Mouse (Mus musculus) heart, postnatal 0 days (tissue): ENCODE measurements around the gene Zfp148. TPM values are rescaled to one million over a fixed set of nuclear protein-coding genes. Genes with fewer than 3 reads are reported as not detected.

ENCODE experiments used
- ATAC-seq: fragments of 200-750 bp; cut with Nextera tagmentation; 2 replicates; pipeline ENCODE4 v1.8.0; 2017; ENCODE audit warnings: low read depth, moderate number of reproducible peaks, moderate library complexity; ENCODE audit not compliant: insufficient read depth
- DNase-seq: peaks from one replicate; pipeline ENCODE4 v3.0.0-alpha.2; 2016; ENCODE audit warnings: low spot score
- H3K27ac ChIP-seq: fragments of 300-500 bp; sonication (generic); 2 replicates; pipeline ENCODE4 v1.5.1; 2014; ENCODE audit warnings: low read depth, mild to moderate bottlenecking
- H3K27me3 ChIP-seq: fragments of 300-500 bp; sonication (generic); 2 replicates; pipeline ENCODE4 v1.6.1; 2014; ENCODE audit warnings: low read length, mixed read lengths; ENCODE audit not compliant: control insufficient read depth, insufficient read depth
- H3K36me3 ChIP-seq: fragments of 300-500 bp; sonication (generic); replicated peaks from 2 replicates; pipeline ENCODE4 v1.6.1; 2014; ENCODE audit warnings: low read length, mixed read lengths; ENCODE audit not compliant: control insufficient read depth, insufficient read depth
- H3K4me1 ChIP-seq: fragments of 300-500 bp; sonication (generic); 2 replicates; pipeline ENCODE4 v1.6.1; 2014; ENCODE audit warnings: antibody characterized with exemption; ENCODE audit not compliant: control insufficient read depth, insufficient read depth
- H3K4me2 ChIP-seq: fragments of 300-500 bp; sonication (generic); 2 replicates; pipeline ENCODE4 v1.6.1; 2014; ENCODE audit warnings: low read depth, mild to moderate bottlenecking, low read length, moderate library complexity
- H3K4me3 ChIP-seq: fragments of 300-500 bp; sonication (generic); 2 replicates; pipeline ENCODE4 v1.5.1; 2014; ENCODE audit warnings: low read depth, low read length
- H3K9ac ChIP-seq: fragments of 300-500 bp; sonication (generic); replicated peaks from 2 replicates; pipeline ENCODE4 v1.6.1; 2014; ENCODE audit warnings: low read depth, low read length, mixed read lengths
- H3K9me3 ChIP-seq: fragments of 300-500 bp; sonication (generic); replicated peaks from 2 replicates; pipeline ENCODE4 v1.6.1; 2016; ENCODE audit warnings: low read length; ENCODE audit not compliant: control insufficient read depth
- CTCF ChIP-seq: IDR thresholded peaks from 2 replicates; pipeline ENCODE4 v1.5.1; 2016; ENCODE audit warnings: antibody characterized with exemption, control low read depth, low read depth
- EP300 ChIP-seq: IDR thresholded peaks from 2 replicates; pipeline ENCODE4 v1.6.1; 2016; ENCODE audit warnings: antibody characterized with exemption, low read depth
- WGBS: fragments of 180-500 bp; shearing (Covaris S2); extraction: QIAGEN DNeasy Blood & Tissue Kit; methylation state at CpG from one replicate; pipeline ENCODE4 v1.1.7; 2014; 5-methylcytosine and 5-hydroxymethylcytosine counted together
- polyA plus RNA-seq: library from polyadenylated mRNA; unstranded; fragments of >200 nt; fragmentation: Nextera tagmentation; extraction: Ambion mirVana; gene quantifications from 2 replicates; pipeline ENCODE4 v1.2.1, GENCODE M21; 2015
- total RNA-seq: library from RNA; depleted of rRNA; stranded (reverse); fragments of >200 nt; gene quantifications from 2 replicates; pipeline ENCODE4 v1.2.3, GENCODE M21; 2014; ENCODE audit warnings: low replicate concordance

The Zfp148 gene
- total and polyA plus RNA-seq, 2 experiments from 2014 or later = 20.7 to 30.3 TPM

DNA sequence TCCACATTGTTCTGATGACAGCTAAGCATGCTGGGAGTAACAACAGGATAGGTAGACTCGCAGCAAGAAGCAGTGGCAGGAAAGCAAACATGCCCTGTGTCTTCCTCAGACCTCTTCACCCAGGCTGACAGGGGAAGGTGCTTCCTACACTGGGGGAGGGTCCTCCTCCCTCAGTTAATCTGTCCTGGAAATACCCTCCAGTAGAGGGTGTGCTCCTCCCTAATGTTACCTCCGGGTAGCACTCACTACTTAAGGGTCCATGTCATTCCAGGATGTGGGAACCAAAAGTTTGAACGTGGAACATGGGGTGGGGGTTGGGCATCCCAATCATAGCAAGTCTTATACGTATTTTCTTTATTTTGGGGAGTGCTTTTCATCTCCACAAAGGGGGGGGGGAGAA lies 141.9 kb downstream of the Zfp148 start:
- Histone ChIP-seq H3K4me2 (no peak overlapping the region), H3K9me3 (no peaks in the 10 kb centered on the region), H3K9ac (no peak overlapping the region), H3K4me1 (peaks cover 2% of the 10 kb centered on the region), H3K27me3 (no peaks in the 10 kb centered on the region), H3K27ac (no peak overlapping the region), H3K36me3 (no peaks in the 10 kb centered on the region), H3K4me3 (no peak overlapping the region)
- ATAC-seq (no peak), DNase-seq (no peak)
- 42% methylated on average over 4 of the region's 4 CpGs for WGBS
- peak; percentile 10; the same call in 1 of the 2 replicates for TF ChIP-seq CTCF
- no peak for TF ChIP-seq EP300

DNA sequence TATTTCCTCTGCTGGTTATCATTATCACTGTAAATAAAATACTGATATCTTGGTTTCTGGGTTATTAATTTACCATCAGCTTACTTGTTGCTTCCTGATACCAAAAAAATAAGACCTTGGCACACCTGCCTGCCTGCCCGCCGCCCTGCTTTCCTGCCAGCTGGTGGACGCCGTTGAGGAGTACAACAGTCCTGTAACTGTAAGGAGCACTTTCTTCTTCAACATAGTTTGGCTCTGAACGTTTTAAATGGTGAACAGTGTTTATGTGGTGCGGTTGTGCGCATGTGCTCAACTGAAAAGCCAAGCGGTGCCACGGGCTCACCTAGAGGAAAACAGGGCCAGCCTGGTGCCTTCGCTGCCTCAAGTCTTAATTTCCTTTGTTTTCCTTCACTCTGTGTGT lies 142.9 kb downstream of the Zfp148 start:
- no peaks in the 10 kb centered on the region for H3K4me1 ChIP-seq
- TF ChIP-seq EP300 = no peak
- TF ChIP-seq CTCF = no peak
- no peak overlapping the region for H3K27ac ChIP-seq
- H3K36me3 ChIP-seq = no peaks in the 10 kb centered on the region
- H3K27me3 ChIP-seq = no peaks in the 10 kb centered on the region
- ATAC-seq = no peak
- 82% methylated on average over 10 of the region's 10 CpGs for WGBS
- no peak overlapping the region for H3K9ac ChIP-seq
- H3K4me3 ChIP-seq = no peak overlapping the region
- 0 out of 2 replicates have a peak, but pooled peaks cover 6% of the 10 kb centered on the region for H3K9me3 ChIP-seq
- H3K4me2 ChIP-seq = no peak overlapping the region
- DNase-seq = no peak

DNA sequence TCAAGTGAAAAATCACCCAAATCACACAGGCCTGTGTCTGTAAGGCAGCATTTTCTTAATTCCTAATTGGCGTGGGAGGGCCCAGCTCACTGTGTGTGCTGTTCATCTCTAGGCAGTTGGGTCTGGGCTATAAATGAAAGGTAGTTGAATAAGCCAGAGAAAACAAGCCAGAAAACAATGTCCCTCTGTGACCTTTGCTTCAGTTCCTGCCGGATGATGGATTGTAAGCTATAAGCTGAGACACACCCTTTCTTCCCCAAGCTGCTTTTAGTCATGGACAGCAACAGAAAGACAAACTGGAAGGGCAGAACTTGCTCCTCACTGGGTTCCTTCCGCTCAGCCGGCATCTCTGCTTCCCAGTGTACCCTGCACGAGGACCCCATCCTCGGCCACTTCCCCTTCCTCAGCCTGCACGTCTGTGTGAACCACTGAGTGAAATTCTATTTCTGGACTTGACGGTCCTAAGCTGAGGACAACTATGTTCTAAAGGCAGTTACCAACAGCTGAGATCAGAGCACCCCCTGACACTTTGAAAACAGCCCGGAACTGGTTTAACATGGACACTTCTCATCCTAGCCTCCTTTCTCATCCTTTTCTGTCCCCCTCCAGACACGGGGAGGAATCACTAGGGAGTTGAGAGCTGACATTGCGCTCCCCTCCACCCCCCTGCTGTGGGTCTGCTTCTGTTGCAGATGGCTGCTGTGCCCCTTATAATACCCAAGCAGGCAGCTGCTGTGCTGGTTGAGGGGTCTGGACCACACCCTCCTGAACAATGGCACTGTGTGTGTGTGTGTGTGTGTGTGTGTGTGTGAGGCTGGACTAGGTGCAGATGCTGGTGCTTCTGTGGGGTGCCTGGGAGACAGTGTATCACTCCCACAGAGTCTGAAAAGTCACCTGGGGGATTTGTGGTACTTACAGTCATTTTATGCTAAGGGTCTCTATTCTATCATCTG lies 149.1 kb downstream of the Zfp148 start:
- ATAC-seq = 0 out of 2 replicates have a peak, but pooled peaks have one; percentile 41
- peak overlapping the region; percentile 18; the same call in 1 of the 2 replicates for H3K27ac ChIP-seq
- H3K4me2 ChIP-seq = no peak overlapping the region

DNA sequence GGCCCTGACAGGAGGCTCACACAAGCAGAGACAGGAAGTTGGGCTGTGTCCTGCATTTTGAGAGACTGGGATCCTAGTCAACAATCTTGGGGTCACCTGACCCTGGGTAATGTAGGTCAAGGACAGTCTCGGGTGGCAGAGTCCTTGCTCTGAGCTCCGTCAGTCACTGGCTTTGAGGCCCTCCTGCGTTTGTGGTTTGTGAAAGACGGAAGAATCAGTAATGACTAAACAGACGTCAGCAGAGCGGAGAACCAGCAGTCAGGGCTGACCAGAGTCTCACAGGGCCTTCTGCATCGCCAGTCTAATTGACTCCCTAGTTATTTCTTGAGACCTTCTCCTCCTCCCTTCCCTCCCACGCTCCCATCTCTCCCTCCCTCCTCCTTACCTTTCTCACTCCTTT lies 150.5 kb downstream of the Zfp148 start:
- Histone ChIP-seq H3K9me3 (0 out of 2 replicates have a peak, but pooled peaks cover 6% of the 10 kb centered on the region), H3K4me3 (no peak overlapping the region), H3K27me3 (no peaks in the 10 kb centered on the region), H3K4me1 (peaks cover 5% of the 10 kb centered on the region; the same call in 1 of the 2 replicates), H3K4me2 (no peak overlapping the region), H3K27ac (no peak overlapping the region), H3K9ac (no peak overlapping the region), H3K36me3 (no peaks in the 10 kb centered on the region)
- TF ChIP-seq EP300 (no peak), CTCF (no peak)
- ATAC-seq (no peak), DNase-seq (no peak)
- WGBS = 72% methylated on average over 8 of the region's 8 CpGs

More for the DNA sequence above, 149.1 kb downstream of the Zfp148 start:
- H3K9me3 ChIP-seq = 0 out of 2 replicates have a peak, but pooled peaks cover 6% of the 10 kb centered on the region
- no peak overlapping the region for H3K9ac ChIP-seq
- 43% methylated on average over 11 of the region's 11 CpGs for WGBS
- DNase-seq = peak; percentile 52
- peaks cover 5% of the 10 kb centered on the region; the same call in 1 of the 2 replicates for H3K4me1 ChIP-seq
- no peaks in the 10 kb centered on the region for H3K27me3 ChIP-seq
- no peaks in the 10 kb centered on the region for H3K36me3 ChIP-seq
- no peak overlapping the region for H3K4me3 ChIP-seq
- TF ChIP-seq CTCF (no peak), EP300 (no peak)

DNA sequence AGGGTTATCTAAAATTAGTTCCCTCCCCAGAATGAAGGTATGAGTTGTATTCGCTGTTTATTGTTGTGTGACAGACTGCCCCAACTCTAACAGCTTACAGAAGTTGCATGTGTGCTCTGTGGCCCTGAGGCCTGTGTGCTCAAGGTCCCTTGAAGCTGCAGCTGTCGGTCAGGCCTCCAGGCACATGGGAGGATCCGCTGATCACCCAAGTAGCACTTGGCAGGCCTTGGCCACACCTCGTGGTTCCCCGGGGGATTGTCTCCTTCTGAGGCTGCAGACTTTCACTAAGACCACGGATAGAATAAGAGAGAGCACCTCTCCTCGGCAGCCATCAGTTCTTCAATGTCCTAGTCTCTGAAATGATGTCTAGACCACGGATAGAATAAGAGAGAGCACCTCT lies 155.8 kb downstream of the Zfp148 start:
- Histone ChIP-seq H3K4me2 (no peak overlapping the region), H3K9me3 (no peaks in the 10 kb centered on the region), H3K4me1 (no peaks in the 10 kb centered on the region), H3K4me3 (no peak overlapping the region), H3K27ac (no peak overlapping the region), H3K9ac (no peak overlapping the region), H3K27me3 (no peaks in the 10 kb centered on the region), H3K36me3 (no peaks in the 10 kb centered on the region)
- 74% methylated on average over 8 of the region's 8 CpGs for whole genome bisulfite sequencing
- ATAC-seq = no peak
- DNase-seq = no peak
- TF ChIP-seq CTCF (no peak), EP300 (no peak)
